Mouse (Mus musculus) lung, postnatal 0 days (tissue): Measurements from ENCODE around the gene Cd300lg.

ENCODE experiments used
- CTCF ChIP-seq: IDR thresholded peaks from 2 replicates; pipeline ENCODE4 v1.5.1; 2016; ENCODE audit warnings: antibody characterized with exemption, mild to moderate bottlenecking
- EP300 ChIP-seq: IDR thresholded peaks from 2 replicates; pipeline ENCODE4 v1.6.1; 2016; ENCODE audit warnings: antibody characterized with exemption, mild to moderate bottlenecking, control low read depth

- TF ChIP-seq CTCF (no peak), EP300 (no peak)
These were observed 8.2 kb upstream of the Cd300lg start for GRCm38 (mm10) chr11:102033055-102033591.
